Mouse (Mus musculus) limb, embryonic 14.5 days (tissue): Measurements from ENCODE around the gene Gm3676. TPM values are rescaled to one million over a fixed set of nuclear protein-coding genes. Genes with fewer than 3 reads are reported as not detected.

Experiments used
- polyA plus RNA-seq, 2 experiments: library from polyadenylated mRNA; depleted of rRNA in 1 of 2; stranded (reverse) in 1 of 2; unstranded in 1 of 2; fragments of >200 nt; fragmentation: Nextera tagmentation in 1 of 2; extraction: Ambion mirVana in 1 of 2; gene quantifications; 2 replicates each; pipeline versions ENCODE4 v1.2.1 to v1.2.3; 2012 to 2014

The Gm3676 gene
- polyA plus RNA-seq, 2 experiments, result not detected

Other genes with a start within 250 kb of the Gm3676 start
- gene Gm6482, start 238.2 kb downstream of the Gm3676 start, polyA plus RNA-seq (2012; rRNA removed), result not detected in 2 replicates
- not detected in 2 replicates for gene Gm6482, start 238.2 kb downstream of the Gm3676 start, polyA plus RNA-seq (2014; fragmentation: Nextera tagmentation; extraction: Ambion mirVana)
- gene Gm7954, start 193.0 kb downstream of the Gm3676 start, polyA plus RNA-seq (2012; rRNA removed), result not detected in 2 replicates
- not detected in 2 replicates for gene Gm7954, start 193.0 kb downstream of the Gm3676 start, polyA plus RNA-seq (2014; fragmentation: Nextera tagmentation; extraction: Ambion mirVana)
- gene Gm3486, start 157.0 kb downstream of the Gm3676 start, polyA plus RNA-seq (2012; rRNA removed), result not detected in 2 replicates
- not detected in 2 replicates for gene Gm3486, start 157.0 kb downstream of the Gm3676 start, polyA plus RNA-seq (2014; fragmentation: Nextera tagmentation; extraction: Ambion mirVana)
- gene Gm7970, start 90.9 kb downstream of the Gm3676 start, polyA plus RNA-seq (2012; rRNA removed), result not detected in 2 replicates
- gene Gm7970, start 90.9 kb downstream of the Gm3676 start, polyA plus RNA-seq (2014; fragmentation: Nextera tagmentation; extraction: Ambion mirVana), result not detected in 2 replicates
- gene 1700049E17Rik2, start 73.3 kb downstream of the Gm3676 start, polyA plus RNA-seq (2012; rRNA removed), result not detected in 2 replicates
- not detected in 2 replicates for gene 1700049E17Rik2, start 73.3 kb downstream of the Gm3676 start, polyA plus RNA-seq (2014; fragmentation: Nextera tagmentation; extraction: Ambion mirVana)
- not detected in 2 replicates for gene Gm3072, start 21.9 kb downstream of the Gm3676 start, polyA plus RNA-seq (2012; rRNA removed)
- gene Gm3072, start 21.9 kb downstream of the Gm3676 start, polyA plus RNA-seq (2014; fragmentation: Nextera tagmentation; extraction: Ambion mirVana), result not detected in 2 replicates
- not detected in 2 replicates for gene Gm8068, start 55.4 kb upstream of the Gm3676 start, polyA plus RNA-seq (2012; rRNA removed)
- not detected in 2 replicates for gene Gm8068, start 55.4 kb upstream of the Gm3676 start, polyA plus RNA-seq (2014; fragmentation: Nextera tagmentation; extraction: Ambion mirVana)
- gene Gm7929, start 104.1 kb upstream of the Gm3676 start, polyA plus RNA-seq (2012; rRNA removed), result not detected in 2 replicates
- not detected in 2 replicates for gene Gm7929, start 104.1 kb upstream of the Gm3676 start, polyA plus RNA-seq (2014; fragmentation: Nextera tagmentation; extraction: Ambion mirVana)
- gene Gm47189, start 126.0 kb upstream of the Gm3676 start, polyA plus RNA-seq (2012; rRNA removed), result not detected in 2 replicates
- gene Gm47189, start 126.0 kb upstream of the Gm3676 start, polyA plus RNA-seq (2014; fragmentation: Nextera tagmentation; extraction: Ambion mirVana), result not detected in 2 replicates